Mouse (Mus musculus) G1E (cell line): ENCODE measurements at regions not wholly inside any gene's neighbourhood (a gene's known extent, or its start where the extent isn't known, plus 50 kb on each side); places are given as distances from the start of the nearest gene placed in this dataset.

Experiments used
- CTCF ChIP-seq: IDR thresholded peaks from 2 replicates; pipeline ENCODE4 v1.5.1; 2012; ENCODE audit warnings: low read depth, low read length, inconsistent platforms, mixed read lengths
- GATA1 ChIP-seq: IDR thresholded peaks from 2 replicates; pipeline ENCODE4 v1.6.1; 2012; ENCODE audit warnings: borderline replicate concordance, low read length, inconsistent platforms, mixed read lengths
- POLR2AphosphoS5 ChIP-seq: IDR thresholded peaks from 2 replicates; pipeline ENCODE4 v1.6.1; 2012; ENCODE audit warnings: low read depth, low read length, inconsistent platforms; ENCODE audit not compliant: insufficient replicate concordance
- TAL1 ChIP-seq: conservative IDR thresholded peaks from 2 replicates; pipeline ENCODE4 v1.6.1; 2012; ENCODE audit warnings: low read depth, low read length, inconsistent platforms, mixed read lengths

DNA sequence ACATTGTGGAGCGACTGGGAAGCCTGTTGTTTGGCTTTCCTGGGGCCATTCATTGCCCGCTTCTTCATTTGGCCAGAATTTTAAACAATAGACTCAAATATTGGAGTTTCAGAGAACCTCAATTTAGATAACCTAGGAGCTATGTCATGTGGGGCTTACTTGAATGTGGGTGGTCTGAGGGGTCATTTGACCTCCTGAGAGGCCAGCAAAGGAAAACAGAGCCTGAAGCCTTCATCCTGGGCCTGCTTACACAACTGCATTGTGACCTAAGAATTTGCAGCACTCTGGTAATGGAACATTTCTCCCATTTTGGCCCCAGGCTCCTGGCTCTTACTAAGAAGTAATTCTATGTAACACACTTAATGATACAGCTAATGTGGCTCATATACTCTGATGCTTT, 348.2 kb downstream of the Fat4 start:
- TF ChIP-seq CTCF (no peak), GATA1 (no peak), POLR2AphosphoS5 (no peak), TAL1 (no peak)
